Mouse (Mus musculus) right cerebral cortex, postnatal 14 days (tissue): Measurements from ENCODE around the gene Gde1.

Experiments used
- DNase-seq: peaks from one replicate; pipeline ENCODE4 v3.0.0; 2022

Gene Gde1

GRCm38 (mm10) chr7:118705101-118705961, at the start of gene Gde1:
Gene Gde1 (minus strand): TSS chr7:118705778.
- peak; percentile 94 for DNase-seq

GRCm38 (mm10) chr7:118751625-118752024, 46.0 kb upstream of the Gde1 start:
- DNase-seq: no peak

GRCm38 (mm10) chr7:118749706-118750105, 44.1 kb upstream of the Gde1 start:
- DNase-seq: no peak

GRCm38 (mm10) chr7:118747891-118748672, 42.5 kb upstream of the Gde1 start:
- no peak for DNase-seq

- no peak for DNase-seq
Measured at GRCm38 (mm10) chr7:118744766-118745165, 39.2 kb upstream of the Gde1 start.

- no peak for DNase-seq
Measured at GRCm38 (mm10) chr7:118742278-118742677, 36.7 kb upstream of the Gde1 start.

- DNase-seq: peak; percentile 98
Measured at GRCm38 (mm10) chr7:118740532-118741338, 35.2 kb upstream of the Gde1 start.

- DNase-seq: peak; percentile 82
Measured at GRCm38 (mm10) chr7:118739975-118740531, 34.5 kb upstream of the Gde1 start, which contains the start of gene Vps35l. Gene Vps35l (plus strand): TSS chr7:118740226.

GRCm38 (mm10) chr7:118738730-118739129, 33.2 kb upstream of the Gde1 start:
- DNase-seq: no peak

GRCm38 (mm10) chr7:118733225-118733624, 27.6 kb upstream of the Gde1 start:
- no peak for DNase-seq

GRCm38 (mm10) chr7:118731781-118732180, 26.2 kb upstream of the Gde1 start:
- DNase-seq: no peak

GRCm38 (mm10) chr7:118728846-118729587, 23.4 kb upstream of the Gde1 start:
- no peak for DNase-seq

- no peak for DNase-seq
Measured at GRCm38 (mm10) chr7:118725459-118725858, 19.9 kb upstream of the Gde1 start.

- DNase-seq: no peak
Measured at GRCm38 (mm10) chr7:118723927-118724326, 18.3 kb upstream of the Gde1 start.

- no peak for DNase-seq
Measured at GRCm38 (mm10) chr7:118718066-118718465, 12.5 kb upstream of the Gde1 start.

- no peak for DNase-seq
Measured at GRCm38 (mm10) chr7:118714873-118715272, 9.3 kb upstream of the Gde1 start.

- peak; percentile 87 for DNase-seq
Measured at GRCm38 (mm10) chr7:118712228-118713173, 6.9 kb upstream of the Gde1 start, which contains the start of gene Ccp110. Gene Ccp110 (plus strand): TSS chr7:118712552.

GRCm38 (mm10) chr7:118710776-118711175, 5.2 kb upstream of the Gde1 start:
- no peak for DNase-seq

- DNase-seq: no peak
Measured at GRCm38 (mm10) chr7:118708002-118708401, 2.4 kb upstream of the Gde1 start.

- no peak for DNase-seq
Measured at GRCm38 (mm10) chr7:118707216-118707615, 1.6 kb upstream of the Gde1 start.

- no peak for DNase-seq
Measured at GRCm38 (mm10) chr7:118706488-118706887, 910 bp upstream of the Gde1 start.
